Mouse (Mus musculus) hematopoietic stem cell, adult 5-6 weeks (primary cell): Measurements from ENCODE around the gene Gale. TPM values are rescaled to one million over a fixed set of nuclear protein-coding genes. Genes with fewer than 3 reads are reported as not detected.
A peak's percentile ranks its signal among the peaks of the same experiment; 100 is the strongest.
"Not testable (repeated sequence)": the region's sequence is repeated elsewhere in the genome, so short reads cannot be mapped to it uniquely, and the experiment has no call there.

Source experiments
- ATAC-seq, 2 experiments: fragments of 125-278 bp in 1 of 2; replicated peaks in 1 of 2; 2 replicates each; pipeline ENCODE4 v1.8.0; 2016 to 2017; ENCODE audit warnings: inconsistent platforms in 2 of 2, mild to moderate bottlenecking in 2 of 2, moderate number of reproducible peaks in 2 of 2, low read depth in 1 of 2, moderate TSS enrichment in 1 of 2; ENCODE audit not compliant: low FRiP score in 2 of 2, poor library complexity in 2 of 2, severe bottlenecking in 2 of 2, insufficient read depth in 1 of 2, low TSS enrichment in 1 of 2
- total RNA-seq: library from RNA; stranded (forward); fragments of 172-1452, 232-1000 nt; gene quantifications from 2 replicates; pipeline ENCODE4 v1.2.3, GENCODE M21; 2017

The Gale gene
- total RNA-seq, 1 experiment from 2014 or later, result 4.4 TPM

GRCm38 (mm10) chr4:135935502-135935901 is 28.0 kb upstream of the Gale start:
- ATAC-seq, result no peak

GRCm38 (mm10) chr4:135938858-135939257 is 24.7 kb upstream of the Gale start:
- no peak for ATAC-seq

GRCm38 (mm10) chr4:135941026-135941425 is 22.5 kb upstream of the Gale start:
- ATAC-seq, result not testable (repeated sequence)

GRCm38 (mm10) chr4:135942193-135942592 is 21.3 kb upstream of the Gale start:
- no peak for ATAC-seq

GRCm38 (mm10) chr4:135943389-135943788 is 20.1 kb upstream of the Gale start:
- no peak for ATAC-seq

GRCm38 (mm10) chr4:135945706-135946105 is 17.8 kb upstream of the Gale start:
- peak; percentile 13 to 43; a peak in 1 of 4 replicates for ATAC-seq

GRCm38 (mm10) chr4:135946278-135946658 is 17.3 kb upstream of the Gale start, which contains the start of gene Hmgcl:
Gene Hmgcl (plus strand): TSS chr4:135946448.
- peak; percentile 97 to 98 for ATAC-seq

- ATAC-seq, result peak in 1 of 2 experiments; percentile 9; a peak in 1 of 4 replicates
Measured at GRCm38 (mm10) chr4:135946659-135947301, 16.7 kb upstream of the Gale start.

GRCm38 (mm10) chr4:135948142-135948541 is 15.4 kb upstream of the Gale start:
- no peak for ATAC-seq

GRCm38 (mm10) chr4:135949475-135949874 is 14.1 kb upstream of the Gale start:
- ATAC-seq, result no peak

- no peak for ATAC-seq
Measured at GRCm38 (mm10) chr4:135949911-135950310, 13.6 kb upstream of the Gale start.

- no peak for ATAC-seq
Measured at GRCm38 (mm10) chr4:135950365-135950764, 13.2 kb upstream of the Gale start.

- ATAC-seq, result no peak
Measured at GRCm38 (mm10) chr4:135951505-135951904, 12.0 kb upstream of the Gale start.

- no peak for ATAC-seq
Measured at GRCm38 (mm10) chr4:135953179-135953578, 10.3 kb upstream of the Gale start.

- ATAC-seq, result peak; percentile 53 to 68; a peak in 2 of 4 replicates
Measured at GRCm38 (mm10) chr4:135954241-135954640, 9.3 kb upstream of the Gale start.

GRCm38 (mm10) chr4:135955886-135956285 is 7.6 kb upstream of the Gale start:
- ATAC-seq, result no peak

- no peak for ATAC-seq
Measured at GRCm38 (mm10) chr4:135958354-135958753, 5.2 kb upstream of the Gale start.

GRCm38 (mm10) chr4:135960717-135961116 is 2.8 kb upstream of the Gale start:
- ATAC-seq, result peak; percentile 57 to 68; a peak in 3 of 4 replicates

GRCm38 (mm10) chr4:135961709-135962108 is 1.8 kb upstream of the Gale start:
- ATAC-seq, result no peak
